Mouse (Mus musculus) embryonic facial prominence, embryonic 11.5 days (tissue): ENCODE results near the gene Actl7b. TPM values are rescaled to one million over a fixed set of nuclear protein-coding genes. Genes with fewer than 3 reads are reported as not detected.

Experiments
- ATAC-seq: fragments of 200-750 bp; cut with Nextera tagmentation; replicated peaks from 2 replicates; pipeline ENCODE4 v1.8.0; 2017; ENCODE audit warnings: low read depth; ENCODE audit not compliant: insufficient number of reproducible peaks, low FRiP score, low TSS enrichment
- DNase-seq: peaks from one replicate; pipeline ENCODE4 v3.0.0-alpha.2; 2015; ENCODE audit warnings: low spot score
- H3K27ac ChIP-seq: fragments of 300-500 bp; sonication (generic); replicated peaks from 2 replicates; pipeline ENCODE4 v1.5.1; 2014; ENCODE audit warnings: mild to moderate bottlenecking, low read depth, low read length, control low read depth
- H3K27me3 ChIP-seq: fragments of 300-500 bp; sonication (generic); 2 replicates; pipeline ENCODE4 v1.6.1; 2014; ENCODE audit warnings: mild to moderate bottlenecking, low read length, moderate library complexity, mixed read lengths; ENCODE audit not compliant: control insufficient read depth, insufficient read depth
- H3K36me3 ChIP-seq: fragments of 300-500 bp; sonication (generic); replicated peaks from 2 replicates; pipeline ENCODE4 v1.6.1; 2014; ENCODE audit warnings: low read depth, mild to moderate bottlenecking, low read length, moderate library complexity, mixed read lengths; ENCODE audit not compliant: control insufficient read depth, insufficient read depth
- H3K4me1 ChIP-seq: fragments of 300-500 bp; sonication (generic); 2 replicates; pipeline ENCODE4 v1.6.1; 2014; ENCODE audit warnings: low read length, mixed read lengths; ENCODE audit not compliant: control insufficient read depth, insufficient read depth
- H3K4me2 ChIP-seq: fragments of 300-500 bp; sonication (generic); 2 replicates; pipeline ENCODE4 v1.6.1; 2014; ENCODE audit warnings: low read depth, mild to moderate bottlenecking, control low read depth, low read length, moderate library complexity
- H3K4me3 ChIP-seq: fragments of 300-500 bp; sonication (generic); 2 replicates; pipeline ENCODE4 v1.5.1; 2014; ENCODE audit warnings: low read depth, low read length, control low read depth
- H3K9ac ChIP-seq: fragments of 300-500 bp; sonication (generic); replicated peaks from 2 replicates; pipeline ENCODE4 v1.6.1; 2014; ENCODE audit warnings: mild to moderate bottlenecking, control low read depth, low read length
- H3K9me3 ChIP-seq: fragments of 300-500 bp; sonication (generic); replicated peaks from 2 replicates; pipeline ENCODE4 v1.6.1; 2016; ENCODE audit warnings: mild to moderate bottlenecking, low read length, inconsistent platforms, mixed read lengths; ENCODE audit not compliant: control insufficient read depth
- WGBS: fragments of 180-500 bp; shearing (Covaris S2); extraction: QIAGEN DNeasy Blood & Tissue Kit; methylation state at CpG from one replicate; pipeline ENCODE4 v1.1.7; 2014; 5-methylcytosine and 5-hydroxymethylcytosine counted together
- polyA plus RNA-seq: library from polyadenylated mRNA; unstranded; fragments of >200 nt; fragmentation: Nextera tagmentation; extraction: Ambion mirVana; gene quantifications from 2 replicates; pipeline ENCODE4 v1.2.1, GENCODE M21; 2014

Gene Actl7b
- polyA plus RNA-seq, 1 experiment from 2014 or later: not detected

- H3K36me3 ChIP-seq: no peaks in the 10 kb centered on the region
- H3K9me3 ChIP-seq: no peaks in the 10 kb centered on the region
- H3K4me1 ChIP-seq: no peaks in the 10 kb centered on the region
- no peak overlapping the region for H3K4me3 ChIP-seq
- DNase-seq: no peak
- no peak overlapping the region for H3K9ac ChIP-seq
- no peak overlapping the region for H3K4me2 ChIP-seq
- H3K27me3 ChIP-seq: no peaks in the 10 kb centered on the region
- WGBS: 45% methylated on average over 5 of the region's 5 CpGs
- no peak overlapping the region for H3K27ac ChIP-seq
- no peak for ATAC-seq
These were observed 42.6 kb downstream of the Actl7b start for GRCm38 (mm10) chr4:56698671-56699070.

GRCm38 (mm10) chr4:56696401-56696800, 44.8 kb downstream of the Actl7b start:
- no peaks in the 10 kb centered on the region for H3K36me3 ChIP-seq
- no peak overlapping the region for H3K4me2 ChIP-seq
- no peak for ATAC-seq
- no peaks in the 10 kb centered on the region for H3K4me1 ChIP-seq
- no peak overlapping the region for H3K4me3 ChIP-seq
- no peak overlapping the region for H3K9ac ChIP-seq
- no peaks in the 10 kb centered on the region for H3K9me3 ChIP-seq
- no peak overlapping the region for H3K27ac ChIP-seq
- WGBS: 76% methylated on average over 7 of the region's 7 CpGs
- no peaks in the 10 kb centered on the region for H3K27me3 ChIP-seq
- no peak for DNase-seq

Other genes with a start within 250 kb of the Actl7b start
- not detected in 2 replicates for gene Gm26657, start 1.4 kb downstream of the Actl7b start, polyA plus RNA-seq
- not detected in 2 replicates for gene Actl7a, start 2.0 kb upstream of the Actl7b start, polyA plus RNA-seq
- 92.8 and 111 TPM in 2 replicates for gene Elp1, start 60.9 kb upstream of the Actl7b start, polyA plus RNA-seq
- gene Fam206a, start 60.9 kb upstream of the Actl7b start, polyA plus RNA-seq: 27.7 and 29.7 TPM in 2 replicates
- 34.2 and 36.0 TPM in 2 replicates for gene Ctnnal1, start 123.7 kb upstream of the Actl7b start, polyA plus RNA-seq
- 5.4 and 6.1 TPM in 2 replicates for gene Tmem245, start 206.0 kb upstream of the Actl7b start, polyA plus RNA-seq
- gene Frrs1l, start 248.9 kb upstream of the Actl7b start, polyA plus RNA-seq: 1.6 and 2.4 TPM in 2 replicates